Mouse (Mus musculus) c-Kit-negative CD71-positive TER-119-positive erythroid progenitor cells, embryonic 14.5 days (primary cell): Measurements from ENCODE around the gene Gdpd5.
"Not testable (repeated sequence)": the region's sequence is repeated elsewhere in the genome, so short reads cannot be mapped to it uniquely, and the experiment has no call there.

Experiments used
- DNase-seq: peaks from one replicate; pipeline ENCODE4 v3.0.0-alpha.2; 2013; ENCODE audit warnings: low read depth, low spot score

Gdpd5 gene

DNA sequence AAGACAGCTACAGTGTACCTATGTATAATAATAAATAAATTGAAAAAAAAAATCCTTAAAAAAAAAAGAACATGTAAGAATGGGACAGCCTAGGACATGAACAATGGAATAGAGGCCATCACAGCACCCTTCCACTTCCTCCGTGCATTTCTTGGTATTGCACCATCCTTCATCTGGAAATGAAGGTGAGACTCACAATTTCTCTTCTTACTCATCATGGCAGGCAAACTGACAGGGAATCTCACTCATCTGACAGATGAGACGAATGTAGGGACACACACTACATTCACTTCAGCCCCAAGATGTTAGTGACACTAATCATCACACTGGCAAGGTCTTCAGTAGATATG, 94.3 kb downstream of the Gdpd5 start:
- DNase-seq: no peak

DNA sequence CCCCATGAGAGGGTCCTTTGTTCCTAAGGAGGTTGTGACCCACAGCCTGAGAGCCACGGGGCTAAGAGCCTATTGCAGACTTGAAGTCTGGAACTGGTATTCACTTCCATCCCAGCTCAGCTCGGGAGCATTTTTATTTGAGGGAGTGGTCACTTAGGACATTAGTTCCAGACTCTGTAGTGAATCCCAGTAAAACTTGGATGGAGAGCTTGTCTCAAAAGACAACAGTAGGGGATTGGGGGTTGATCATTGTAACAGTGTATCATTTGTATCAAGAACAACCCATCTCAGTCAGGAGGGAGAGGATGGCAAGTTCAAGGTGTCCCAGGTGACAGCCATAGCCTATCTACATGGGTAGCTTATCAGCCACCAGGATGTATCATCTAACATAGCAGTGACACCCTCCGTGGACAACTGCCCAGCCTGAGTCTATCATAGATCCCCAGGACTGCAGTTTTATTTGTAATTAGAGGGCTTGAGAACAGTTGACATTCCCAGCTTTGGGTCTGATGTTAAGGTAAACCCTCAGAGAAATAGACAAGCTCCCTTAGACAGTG, 95.4 kb downstream of the Gdpd5 start:
- no peak for DNase-seq

DNA sequence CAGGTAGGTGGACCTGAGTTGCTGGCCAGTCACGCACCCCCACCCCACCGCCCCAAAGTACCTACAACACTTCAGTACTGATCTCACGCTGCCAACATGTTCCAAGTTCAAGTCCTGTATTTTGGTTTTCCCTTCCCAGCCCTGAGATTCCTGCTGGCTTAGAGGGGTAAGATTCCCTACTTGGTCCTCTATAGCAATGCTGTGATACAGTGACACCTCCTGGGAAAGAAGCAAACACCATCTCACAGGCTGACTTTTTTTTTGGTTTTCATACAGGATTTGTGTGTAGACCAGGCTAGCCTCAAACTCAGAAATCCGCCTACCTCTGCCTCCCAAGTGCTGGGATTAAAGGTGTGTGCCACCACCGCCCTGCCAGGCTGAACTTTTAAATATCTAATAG, 96.0 kb downstream of the Gdpd5 start:
- no peak for DNase-seq

DNA sequence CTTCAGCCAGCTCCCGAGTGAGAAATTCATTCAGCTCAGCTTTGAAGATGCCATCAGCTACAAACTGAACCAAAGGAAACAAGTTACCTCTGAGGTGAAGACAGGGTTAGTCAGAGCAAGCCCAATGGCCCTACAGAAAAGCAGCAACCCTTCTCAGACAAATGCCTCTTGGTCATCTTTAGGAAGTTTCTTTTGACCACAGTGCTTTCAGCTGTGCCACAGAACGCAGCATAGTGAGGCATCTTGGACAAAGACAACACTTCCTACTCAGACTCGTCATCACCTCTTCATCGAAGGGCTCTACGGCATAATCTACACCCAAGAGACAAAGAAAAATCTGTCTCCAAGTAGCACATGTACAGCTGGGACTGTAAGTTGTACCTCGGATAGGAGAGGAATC, 101.4 kb downstream of the Gdpd5 start:
- no peak for DNase-seq

DNA sequence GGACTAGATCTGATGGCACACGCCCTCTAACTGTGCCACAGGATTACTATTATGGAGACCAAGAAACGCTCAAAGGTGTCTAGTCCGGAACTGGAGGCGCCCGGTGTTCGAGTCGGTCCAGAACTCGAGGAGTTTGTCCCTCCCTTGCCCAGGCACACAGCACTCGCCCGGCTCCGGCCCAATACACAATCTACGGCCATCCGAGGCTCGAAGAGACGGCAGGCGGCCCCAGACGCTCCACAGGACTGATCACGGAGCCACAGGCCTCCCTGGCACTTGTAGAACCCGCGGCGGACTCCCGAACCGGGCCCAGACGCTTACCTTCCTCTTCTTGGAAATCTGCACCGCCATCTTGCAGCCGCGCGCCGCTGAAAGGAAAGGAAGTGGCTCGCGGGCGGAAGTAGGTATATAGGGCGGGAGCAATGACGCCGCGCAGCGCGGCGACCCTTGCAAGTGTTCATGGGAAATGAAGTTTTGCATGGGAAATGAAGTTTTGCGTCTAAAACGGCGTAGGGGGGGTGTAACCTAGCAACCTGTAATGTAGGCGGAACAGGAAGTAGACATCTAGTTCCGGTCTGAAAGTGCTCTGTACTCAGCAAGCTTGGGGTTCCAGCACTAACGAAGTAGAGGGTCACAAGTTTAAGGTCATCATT, 102.2 kb downstream of the Gdpd5 start, which contains the start of gene Rps3:
TSS of gene Rps3 (minus strand) at position 468 of the 653 bp plus-strand sequence.
- peak; percentile 93 for DNase-seq

DNA sequence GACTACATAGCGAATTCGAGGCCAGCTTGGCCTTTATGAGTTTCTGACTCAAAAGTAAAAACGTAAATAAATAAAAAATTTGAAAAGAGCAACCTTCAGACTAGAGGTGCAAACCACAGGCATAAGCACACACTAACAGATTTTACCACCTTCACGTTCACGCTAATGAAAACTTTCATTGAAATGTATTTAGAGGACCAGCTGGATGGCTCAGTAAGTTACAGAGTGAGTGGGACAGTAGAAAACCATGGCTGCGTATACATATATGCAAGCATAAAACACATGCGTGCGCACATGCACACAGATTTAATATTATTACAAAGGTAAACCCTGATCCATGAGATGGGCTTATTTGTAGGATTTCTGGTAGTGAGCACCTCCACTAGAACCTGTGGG, 102.7 kb downstream of the Gdpd5 start:
- no peak for DNase-seq

DNA sequence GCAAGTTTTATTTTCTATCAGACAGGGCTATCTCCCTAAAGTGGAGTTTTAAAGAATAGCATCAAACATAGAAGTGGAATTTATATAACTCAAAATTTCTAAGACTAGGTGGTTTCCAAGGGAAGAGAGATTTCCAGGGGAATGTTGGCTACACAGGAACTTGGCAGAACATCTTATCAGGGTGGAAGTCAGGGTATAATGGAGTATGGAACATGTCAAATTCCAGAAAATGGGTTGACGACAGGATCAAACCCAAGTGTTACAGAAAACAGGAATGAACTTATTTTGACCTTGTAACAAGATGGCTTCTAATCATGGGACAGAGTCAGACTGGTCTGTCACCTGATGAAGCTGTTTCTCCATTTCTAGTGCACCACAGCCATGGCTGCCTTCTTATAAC, 103.5 kb downstream of the Gdpd5 start:
- DNase-seq: no peak

DNA sequence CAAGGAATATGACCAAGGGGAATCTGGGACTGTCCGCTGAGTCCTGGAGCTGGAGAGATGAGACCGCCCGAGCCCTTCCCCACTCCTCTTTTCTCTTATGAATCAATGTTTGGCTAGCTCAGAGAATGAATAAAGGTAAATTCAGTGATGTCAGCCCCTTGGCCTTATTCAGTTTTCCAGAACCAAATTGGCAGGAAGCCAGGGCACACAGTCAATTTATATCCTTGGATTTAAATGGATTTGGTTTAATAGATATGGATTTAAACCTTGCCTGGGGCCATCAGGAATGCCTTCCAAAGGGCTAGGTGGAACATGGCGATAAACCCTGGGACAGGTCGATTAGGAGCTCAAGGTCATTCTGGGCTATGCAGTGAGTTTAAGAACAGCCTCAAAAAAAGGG, 108.5 kb downstream of the Gdpd5 start:
- DNase-seq: no peak

DNA sequence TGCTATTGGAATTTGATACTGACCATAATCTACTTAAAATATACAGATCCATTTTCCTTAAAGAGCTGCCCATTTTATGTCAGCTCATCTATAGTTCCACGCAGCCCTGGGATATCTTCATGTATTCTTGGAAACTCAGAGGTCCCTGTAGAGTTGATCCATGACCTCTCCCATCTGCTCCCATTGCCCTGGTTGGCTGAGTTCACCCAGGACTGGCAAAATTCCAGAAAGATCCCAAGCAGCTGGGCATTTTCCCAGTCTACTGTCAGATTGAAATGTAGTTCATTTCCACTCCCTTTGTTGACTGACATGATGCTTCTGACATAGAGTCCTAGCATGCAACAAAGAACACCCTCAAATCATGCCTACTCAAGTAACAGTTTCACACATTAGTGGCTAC, 117.9 kb downstream of the Gdpd5 start:
- DNase-seq: no peak

DNA sequence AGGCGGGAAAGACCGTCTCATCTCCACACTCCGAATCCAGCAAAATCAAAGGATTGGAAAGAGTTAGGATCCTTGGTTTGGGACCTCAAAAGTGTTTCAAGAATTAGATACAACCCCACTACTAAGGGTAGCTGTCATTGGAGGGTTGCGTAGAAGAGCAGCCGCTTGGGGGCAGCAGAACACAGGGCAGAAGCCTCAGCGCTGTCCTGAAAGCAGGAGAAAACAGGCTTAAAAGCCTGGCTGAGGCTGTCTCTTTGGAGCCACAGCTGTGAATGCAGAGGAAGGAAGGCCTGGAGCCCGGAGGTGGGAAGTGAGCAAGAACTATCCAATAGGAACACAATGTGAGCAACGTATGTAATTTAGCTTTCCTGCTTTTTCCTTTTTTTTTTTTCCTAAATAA, 119.0 kb downstream of the Gdpd5 start:
- DNase-seq: peak; percentile 69

DNA sequence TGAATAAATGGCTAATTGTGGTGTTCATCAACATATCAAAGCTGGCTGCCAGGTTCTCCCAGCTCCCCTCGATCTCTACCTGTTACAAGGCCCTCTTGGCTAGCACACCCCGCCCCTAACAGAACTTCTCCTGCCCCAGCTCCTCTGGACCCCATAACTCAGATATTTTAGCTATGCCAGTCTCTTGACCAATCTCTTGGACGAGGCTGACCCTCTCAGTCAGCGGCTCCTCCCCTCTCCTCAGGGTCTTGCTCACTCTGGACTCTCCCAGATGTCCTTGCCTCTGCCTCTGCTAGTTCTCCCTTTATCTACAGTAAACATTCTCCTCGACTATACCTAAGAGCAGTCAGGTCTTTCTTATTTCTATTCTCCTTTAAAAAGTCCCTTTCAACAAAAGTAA, 119.4 kb downstream of the Gdpd5 start:
- peak; percentile 40 for DNase-seq

DNA sequence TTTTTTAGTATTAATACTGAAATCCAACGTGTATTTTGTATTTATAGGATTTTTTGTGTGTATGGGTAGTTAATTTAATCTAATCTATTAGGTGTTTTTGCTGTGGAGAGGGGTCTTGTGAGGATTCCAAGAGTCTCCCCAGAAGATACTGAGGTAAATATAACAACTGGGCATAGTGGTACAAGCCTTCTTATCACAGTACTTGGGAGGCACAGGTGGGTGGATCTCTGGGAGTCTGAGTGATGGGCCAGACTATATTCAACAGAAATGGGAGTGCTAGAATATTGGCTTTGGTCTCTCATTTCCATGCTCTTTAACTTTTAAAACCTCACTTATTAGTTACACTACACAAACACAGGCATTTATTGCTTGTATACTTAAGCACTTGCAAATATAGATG, 119.9 kb downstream of the Gdpd5 start:
- DNase-seq: peak; percentile 42

DNA sequence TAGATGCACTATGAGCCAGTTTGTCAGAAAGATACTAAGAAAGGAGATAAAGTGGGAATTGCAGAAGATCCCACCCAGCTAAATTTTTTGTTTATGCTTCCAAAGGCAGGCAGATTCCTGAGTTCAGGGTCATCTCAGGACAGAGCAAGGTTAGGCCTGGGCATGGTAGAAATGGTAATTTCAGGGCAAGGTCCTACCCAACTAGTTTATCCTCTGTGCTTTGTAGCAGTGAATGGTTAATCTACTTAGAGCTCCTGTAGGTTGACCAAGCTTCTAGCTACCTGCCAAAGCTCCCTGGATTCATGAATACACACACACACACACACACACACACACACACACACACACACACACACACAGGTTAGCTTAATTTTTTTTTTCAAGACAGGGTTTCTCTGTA, 123.3 kb downstream of the Gdpd5 start:
- no peak for DNase-seq

DNA sequence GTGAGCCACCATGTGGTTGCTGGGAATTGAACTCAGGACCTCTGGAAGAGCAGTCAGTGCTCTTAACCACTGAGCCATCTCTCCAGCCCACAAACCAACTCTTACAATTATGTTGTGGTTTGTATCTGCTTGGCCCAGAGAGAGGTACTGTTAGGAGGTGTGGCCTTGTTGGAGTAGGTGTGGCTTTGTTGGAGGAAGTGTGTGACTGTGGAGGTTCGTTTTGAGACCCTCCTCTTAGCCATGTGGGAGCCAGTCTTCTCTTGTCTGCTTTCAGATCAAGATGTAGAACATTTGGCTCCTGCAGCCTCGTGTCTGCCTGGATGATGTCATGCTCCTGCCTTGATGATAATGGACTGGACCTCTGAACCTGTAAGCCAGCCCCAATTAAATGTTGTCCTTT, 127.0 kb downstream of the Gdpd5 start:
- not testable (repeated sequence) for DNase-seq

DNA sequence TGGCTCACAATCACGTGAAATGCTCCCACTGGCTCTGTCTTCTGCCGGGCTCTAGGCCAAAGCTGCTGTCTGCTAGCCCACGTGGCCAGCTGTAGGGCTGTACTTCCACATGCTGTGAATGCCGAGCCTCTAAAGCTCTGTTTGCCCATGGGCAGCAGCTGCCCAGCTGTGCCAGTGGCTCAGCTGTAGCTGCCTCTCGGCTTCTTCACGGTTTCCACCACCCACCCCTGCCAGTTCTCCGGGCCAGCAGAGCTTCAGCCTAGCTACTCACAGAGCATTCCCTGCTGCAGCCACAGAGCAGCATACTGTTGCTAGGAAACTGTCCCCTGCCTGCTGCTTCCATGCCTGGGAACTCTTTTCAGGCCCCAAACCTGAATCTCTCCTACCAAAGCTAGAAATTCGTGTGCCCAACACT, 128.9 kb downstream of the Gdpd5 start:
- DNase-seq: no peak
